Mouse (Mus musculus) common myeloid progenitor, adult 5-6 weeks (primary cell): Measurements from ENCODE around the gene Atad1. TPM values are rescaled to one million over a fixed set of nuclear protein-coding genes. Genes with fewer than 3 reads are reported as not detected.
A peak's percentile ranks its signal among the peaks of the same experiment; 100 is the strongest.
"Not testable (repeated sequence)": the region's sequence is repeated elsewhere in the genome, so short reads cannot be mapped to it uniquely, and the experiment has no call there.

Experiments
- ATAC-seq: replicated peaks from 2 replicates; pipeline ENCODE4 v1.8.0; 2016; ENCODE audit warnings: low read depth, mild to moderate bottlenecking, moderate TSS enrichment, inconsistent platforms; ENCODE audit not compliant: poor library complexity, severe bottlenecking
- total RNA-seq: library from RNA; stranded (forward); fragments of 200-1000, 187-1606 nt; gene quantifications from 2 replicates; pipeline ENCODE4 v1.2.3, GENCODE M21; 2017

The Atad1 gene
- 80.5 and 92.1 TPM in 2 replicates for total RNA-seq

- ATAC-seq = no peak
Measured at GRCm38 (mm10) chr19:32739686-32740085, at the start of gene Atad1. TSS of gene Atad1 (minus strand) at chr19:32739786.

- ATAC-seq = peak; percentile 26; the same call in 1 of the 2 replicates
Measured at GRCm38 (mm10) chr19:32788016-32788415, 48.4 kb upstream of the Atad1 start.

- not testable (repeated sequence) for ATAC-seq
Measured at GRCm38 (mm10) chr19:32787388-32787787, 47.8 kb upstream of the Atad1 start.

- ATAC-seq = no peak
Measured at GRCm38 (mm10) chr19:32781305-32782071, 41.9 kb upstream of the Atad1 start.

- no peak for ATAC-seq
Measured at GRCm38 (mm10) chr19:32779131-32779530, 39.5 kb upstream of the Atad1 start.

- ATAC-seq = no peak
Measured at GRCm38 (mm10) chr19:32778411-32778810, 38.8 kb upstream of the Atad1 start.

GRCm38 (mm10) chr19:32762493-32762892, 22.9 kb upstream of the Atad1 start:
- no peak for ATAC-seq

GRCm38 (mm10) chr19:32761162-32761561, 21.6 kb upstream of the Atad1 start:
- no peak for ATAC-seq

GRCm38 (mm10) chr19:32760499-32760898, 20.9 kb upstream of the Atad1 start:
- no peak for ATAC-seq

GRCm38 (mm10) chr19:32759357-32760024, 19.9 kb upstream of the Atad1 start:
- no peak for ATAC-seq

GRCm38 (mm10) chr19:32758793-32759161, 19.2 kb upstream of the Atad1 start:
- no peak for ATAC-seq

GRCm38 (mm10) chr19:32757831-32758792, 18.5 kb upstream of the Atad1 start:
- no peak for ATAC-seq

GRCm38 (mm10) chr19:32756900-32757725, 17.5 kb upstream of the Atad1 start, which contains the start of gene Pten:
TSS of gene Pten (plus strand) at chr19:32757497.
- peak; percentile 46 for ATAC-seq

- no peak for ATAC-seq
Measured at GRCm38 (mm10) chr19:32756636-32756899, 17.0 kb upstream of the Atad1 start.

GRCm38 (mm10) chr19:32755792-32756635, 16.4 kb upstream of the Atad1 start:
- peak; percentile 68 for ATAC-seq

GRCm38 (mm10) chr19:32755104-32755791, 15.7 kb upstream of the Atad1 start:
- ATAC-seq = no peak

- no peak for ATAC-seq
Measured at GRCm38 (mm10) chr19:32754188-32755000, 14.8 kb upstream of the Atad1 start.
